Mouse (Mus musculus) ES-Bruce4 (cell line): ENCODE results near the gene 9230102O04Rik.

Experiments used
- CTCF ChIP-seq: IDR thresholded peaks from one replicate; pipeline ENCODE4 v1.8.1; 2011; ENCODE audit warnings: low read depth, low read length
- EP300 ChIP-seq: IDR thresholded peaks from 2 replicates; pipeline ENCODE4 v1.6.1; 2011; ENCODE audit warnings: low read depth, low read length; ENCODE audit not compliant: insufficient read depth
- POLR2A ChIP-seq: IDR thresholded peaks from one replicate; pipeline ENCODE4 v1.8.1; 2011; ENCODE audit warnings: low read length; ENCODE audit not compliant: insufficient read depth

GRCm38 (mm10) chr2:9917602-9918001, 28.3 kb upstream of the 9230102O04Rik start:
- TF ChIP-seq CTCF (no peak), POLR2A (no peak), EP300 (no peak)
